Mouse (Mus musculus) v-Abl transformed pro-B cells (cell line): ENCODE results near the gene Cabp4.
"Not testable (repeated sequence)": the region's sequence is repeated elsewhere in the genome, so short reads cannot be mapped to it uniquely, and the experiment has no call there.

Experiments
- in situ Hi-C, 2 experiments: fragments of 400-800 bp; cut with MboI; formaldehyde crosslinking; loops; one replicate each; pipeline ENCODE4 v1.15.1; 2025; ENCODE audit not compliant: unreplicated experiment in 2 of 2

Cabp4 gene

DNA sequence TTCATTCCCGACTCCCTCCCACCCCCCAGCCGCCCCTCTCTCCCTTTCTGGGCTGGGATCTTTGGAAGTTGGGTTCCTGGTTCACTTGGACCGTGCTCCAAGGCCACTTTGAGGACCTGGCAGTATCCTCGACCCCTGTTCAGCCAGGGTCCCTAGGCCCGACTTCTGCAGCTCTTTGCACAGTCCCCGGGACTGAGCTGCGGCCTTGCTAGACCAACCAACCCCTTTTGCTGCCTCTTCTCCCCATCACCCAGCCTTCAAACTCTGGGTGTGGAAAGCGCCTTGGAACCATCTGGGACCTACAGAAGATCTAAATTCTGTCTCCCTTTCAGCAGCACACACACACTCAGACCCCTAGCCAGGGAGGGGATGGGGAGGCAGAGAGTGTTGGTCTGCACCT is 5.0 kb upstream of the Cabp4 start:
- in situ Hi-C loops, result no loop called here

DNA sequence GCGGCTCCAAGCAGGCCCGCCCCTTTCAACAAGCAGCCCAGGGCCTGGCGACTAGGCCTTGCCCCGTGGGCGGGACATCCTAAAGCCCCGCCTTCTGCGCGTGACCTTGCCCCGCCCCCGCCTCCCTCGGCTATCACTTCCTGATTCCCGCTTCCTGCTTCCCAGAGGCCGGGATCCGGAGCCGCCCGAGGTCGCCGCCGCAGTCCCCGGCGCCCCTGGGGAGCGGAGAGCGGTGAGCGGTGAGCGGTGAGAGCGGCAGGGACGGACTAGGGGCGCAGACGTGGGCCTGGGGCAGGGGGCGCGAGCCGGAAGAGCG is 4.6 kb upstream of the Cabp4 start, which contains the start of gene Coro1b:
Coro1b (plus strand) TSS at position 129 of the 316 bp plus-strand sequence.
- in situ Hi-C loops, result no loop called here

DNA sequence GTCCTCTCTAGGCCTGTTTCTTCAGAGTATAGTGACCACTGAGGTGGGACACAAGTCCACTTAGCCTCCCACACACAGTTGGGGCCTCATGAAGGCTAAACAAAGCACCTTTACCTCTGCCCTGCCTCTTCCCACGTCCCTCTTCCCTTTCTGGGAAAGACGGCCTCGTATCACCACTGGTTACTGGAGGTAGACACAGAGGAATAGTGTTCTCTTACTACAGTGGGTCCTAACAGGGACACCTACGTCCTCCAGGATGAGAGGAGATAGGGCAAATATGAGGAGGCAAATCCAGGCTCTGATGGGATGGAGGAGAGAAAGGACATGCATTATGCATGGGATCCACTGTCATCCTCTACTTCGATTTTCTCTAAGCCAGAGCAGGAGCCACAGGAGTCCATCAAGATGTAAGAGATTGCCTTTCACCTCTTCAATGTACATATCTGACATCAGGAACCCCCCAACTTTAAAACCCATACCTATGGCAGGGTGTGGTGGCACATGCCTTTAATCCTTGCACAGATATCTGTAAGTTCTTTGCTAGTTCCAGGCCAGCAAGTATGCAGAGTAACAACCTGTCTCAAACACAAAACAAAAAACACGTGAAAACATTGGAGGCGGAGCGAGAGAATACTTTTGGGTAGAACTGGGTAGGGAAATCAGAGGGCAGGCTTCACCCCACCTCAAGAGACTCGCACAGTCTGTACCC is 4.1 kb upstream of the Cabp4 start:
- in situ Hi-C loops, result no loop called here

DNA sequence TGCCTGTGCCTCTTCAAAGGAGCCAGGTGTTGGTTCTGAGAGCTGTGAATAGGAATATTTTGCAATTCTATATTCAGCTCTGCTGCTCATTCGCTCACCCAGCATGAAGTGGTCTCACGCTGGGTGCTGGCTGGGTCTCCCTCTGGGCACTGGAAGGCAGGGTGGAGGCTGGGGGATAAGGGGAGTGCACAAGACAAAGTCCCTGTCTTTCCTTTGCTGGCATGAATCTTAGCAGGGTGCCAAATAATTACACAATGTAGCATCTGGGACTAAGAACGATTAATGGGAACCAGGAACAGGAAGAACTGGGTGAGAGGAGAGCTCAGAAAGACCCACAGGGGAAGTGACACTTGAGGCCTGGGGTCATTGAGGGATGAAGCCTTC is 3.2 kb upstream of the Cabp4 start:
- in situ Hi-C loops, result no loop called here

DNA sequence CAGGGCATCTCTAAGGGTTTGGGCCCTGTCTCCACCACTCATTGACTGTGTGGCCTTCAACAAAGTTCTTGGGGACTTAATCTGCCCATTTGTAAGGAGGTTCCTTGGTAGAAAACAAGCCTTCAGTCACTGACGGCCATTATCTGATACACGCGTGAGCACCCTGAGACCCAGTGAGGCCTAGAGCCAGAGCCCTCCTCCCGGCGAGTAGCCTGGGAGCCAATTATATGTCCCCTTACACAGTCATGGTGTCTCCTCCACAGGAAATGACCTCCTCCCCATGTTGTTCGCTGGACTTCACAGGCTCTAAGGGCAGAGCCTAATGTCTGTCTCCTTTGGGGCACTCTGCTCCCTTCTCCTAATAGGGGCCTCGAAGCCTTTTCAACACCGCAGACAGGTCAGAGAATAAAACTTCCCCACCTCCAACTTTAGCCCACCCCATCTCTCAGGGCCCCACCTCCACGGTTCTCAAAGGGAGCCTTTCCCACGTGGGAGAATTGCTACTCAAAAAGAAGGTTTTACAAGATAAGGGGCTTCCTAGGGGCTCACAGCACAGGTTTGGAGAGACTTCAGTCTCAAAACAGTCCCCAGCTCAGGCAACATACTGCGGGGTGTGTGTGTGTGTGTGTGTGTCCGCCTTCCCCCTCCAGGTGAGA is 2.7 kb upstream of the Cabp4 start:
- in situ Hi-C loops, result no loop called here

DNA sequence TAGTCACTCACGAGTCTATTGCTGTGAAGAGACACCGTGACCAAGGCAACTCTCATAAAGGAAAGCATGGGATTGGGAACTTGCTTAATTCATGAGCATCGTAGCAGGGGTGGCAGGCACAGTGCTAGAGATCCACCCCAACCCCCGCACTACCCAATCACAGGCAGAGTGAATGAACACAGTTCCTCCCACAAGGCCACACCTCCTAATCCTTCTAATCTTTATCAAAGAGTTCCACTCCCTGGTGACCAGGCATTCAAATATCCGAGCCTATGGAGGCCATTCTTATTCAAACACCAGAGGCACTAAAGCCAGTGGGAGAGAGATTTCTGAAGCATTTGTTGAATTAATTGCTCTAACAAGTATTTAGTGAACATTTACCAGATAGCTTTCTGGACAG is 2.1 kb upstream of the Cabp4 start:
- in situ Hi-C loops, result no loop called here

DNA sequence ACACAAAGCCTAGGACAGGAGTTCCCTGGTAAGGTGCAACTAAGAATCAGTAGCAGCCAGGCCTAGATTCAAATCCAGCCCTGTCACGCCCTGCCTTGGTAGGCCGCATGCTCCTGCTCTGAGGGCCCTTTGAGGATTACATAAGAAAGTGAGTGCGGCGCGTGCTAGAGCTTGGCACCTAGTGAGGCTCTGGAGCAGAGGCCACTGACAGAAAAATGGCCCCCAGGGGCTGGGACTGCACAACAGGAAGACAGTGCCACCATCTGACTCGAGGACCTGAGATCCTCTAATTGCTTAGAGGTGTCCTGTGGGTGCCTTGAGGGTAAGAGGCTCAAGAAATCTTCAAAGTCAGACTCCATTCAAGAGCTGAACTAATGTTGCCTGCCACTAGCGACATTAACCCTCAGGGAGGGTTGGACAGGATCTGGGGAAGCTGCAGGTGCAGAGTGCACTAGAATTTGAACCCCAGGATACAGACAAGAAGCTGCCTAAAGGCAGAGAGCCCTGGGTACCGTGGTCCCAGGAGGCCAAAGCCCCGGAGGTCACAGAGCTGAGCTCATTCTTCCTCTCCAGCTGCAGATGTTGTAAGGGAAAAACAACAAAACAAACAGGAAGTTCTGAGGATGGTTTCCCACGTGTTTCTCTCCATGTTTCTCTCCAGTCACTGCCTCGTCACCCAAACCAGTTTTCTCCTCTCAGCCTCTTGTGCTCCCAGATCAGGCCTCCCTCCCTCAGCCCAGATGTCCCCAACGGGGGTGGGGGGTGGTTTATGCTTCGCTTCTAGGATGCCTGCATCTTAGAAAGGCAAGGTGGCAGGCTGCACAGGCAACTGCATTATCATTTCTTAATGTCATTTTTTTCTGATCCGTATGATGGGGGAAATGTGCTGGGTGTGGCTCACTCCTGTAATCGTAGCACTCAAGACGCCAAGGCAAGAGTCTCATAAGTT is 991 bp upstream of the Cabp4 start:
- in situ Hi-C loops, result no loop called here

DNA sequence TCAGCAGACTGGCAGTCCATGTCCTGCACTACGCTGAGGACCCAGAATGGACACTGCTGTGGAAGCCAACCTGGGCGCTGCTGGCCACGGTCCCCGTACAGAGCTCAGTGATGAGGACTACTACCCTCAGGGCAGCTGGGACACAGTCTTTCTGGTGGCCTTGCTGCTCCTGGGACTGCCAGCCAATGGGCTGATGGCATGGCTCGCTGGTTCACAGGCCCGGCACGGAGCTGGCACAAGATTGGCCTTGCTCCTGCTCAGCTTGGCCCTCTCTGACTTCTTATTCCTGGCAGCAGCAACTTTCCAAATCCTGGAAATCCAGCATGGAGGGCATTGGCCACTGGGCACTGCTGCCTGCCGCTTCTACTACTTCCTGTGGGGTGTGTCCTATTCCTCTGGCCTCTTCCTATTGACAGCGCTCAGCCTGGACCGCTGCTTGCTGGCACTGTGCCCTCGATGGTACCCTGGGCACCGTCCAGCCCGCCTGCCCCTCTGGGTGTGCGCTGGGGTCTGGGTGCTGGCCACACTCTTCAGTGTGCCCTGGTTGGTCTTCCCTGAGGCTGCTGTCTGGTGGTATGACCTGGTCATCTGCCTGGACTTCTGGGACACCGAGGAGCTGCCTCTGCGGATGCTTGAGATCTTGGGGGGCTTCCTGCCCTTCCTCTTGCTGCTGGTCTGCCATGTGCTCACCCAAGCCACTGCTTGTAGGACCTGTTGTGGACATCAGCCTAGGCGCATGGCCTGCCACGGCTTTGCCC is 1.2 kb downstream of the Cabp4 start:
- in situ Hi-C loops, result no loop called here

DNA sequence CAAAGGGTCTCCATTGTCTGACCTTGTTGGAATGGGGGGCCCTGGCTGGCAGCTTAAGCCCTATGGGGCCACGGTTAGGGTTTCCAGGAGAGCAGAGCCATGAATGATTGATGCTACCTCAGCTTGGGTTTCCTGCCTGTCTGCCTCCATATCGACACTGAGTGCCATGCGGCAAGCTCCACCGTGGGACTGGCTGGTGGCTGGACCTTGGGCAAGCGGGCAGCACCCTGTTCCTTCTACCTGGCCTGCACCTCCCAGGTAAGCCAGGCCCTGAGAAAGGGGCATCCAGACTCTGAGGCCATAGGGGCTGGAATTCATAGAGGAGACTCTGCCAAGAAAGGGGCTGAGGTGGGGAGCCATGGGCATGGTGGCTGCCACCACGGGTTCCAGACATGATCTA is 3.7 kb downstream of the Cabp4 start:
- in situ Hi-C loops, result no loop called here

DNA sequence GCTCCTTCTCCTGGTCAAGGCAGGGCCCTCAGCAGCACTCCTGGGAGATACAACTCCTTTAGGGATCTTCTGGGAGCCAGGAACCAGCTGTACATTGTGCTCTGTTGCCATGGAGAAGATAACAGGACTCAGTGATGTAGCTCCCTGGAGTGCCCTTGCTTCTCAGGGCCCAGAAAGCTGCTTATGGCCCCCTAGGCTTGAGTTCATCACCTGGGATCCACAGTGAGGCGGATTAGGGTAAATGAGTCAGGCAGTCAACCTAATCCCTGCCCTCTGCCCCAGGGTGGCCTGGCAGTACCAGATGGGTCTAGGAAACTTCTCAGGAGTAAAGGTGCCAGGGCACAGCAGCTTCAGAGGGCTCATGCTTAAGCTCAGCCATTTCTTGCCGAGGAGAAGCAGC is 4.4 kb downstream of the Cabp4 start, which contains the start of gene Gpr152:
Gpr152 (plus strand) TSS at position 342 of the 400 bp plus-strand sequence.
- in situ Hi-C loops, result no loop called here

DNA sequence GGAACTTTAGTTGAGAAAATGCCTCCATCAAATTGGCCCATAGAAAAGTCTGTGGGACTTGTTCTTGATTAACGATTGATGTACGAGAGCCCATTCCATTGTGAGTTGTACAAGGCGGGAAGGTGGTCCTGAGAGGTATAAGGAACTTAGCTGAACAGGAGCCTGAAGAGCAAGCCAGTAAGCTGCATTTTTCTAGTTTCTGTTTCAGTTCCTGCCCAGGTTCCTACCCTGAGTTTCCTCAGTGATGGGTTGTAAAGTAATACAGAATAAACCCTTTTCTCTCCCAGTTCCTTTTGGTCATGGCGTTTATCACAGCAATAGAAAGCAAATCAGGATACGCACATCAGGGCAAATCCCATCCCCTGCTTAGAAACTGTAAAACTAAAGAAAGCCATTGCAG is 5.9 kb downstream of the Cabp4 start:
- in situ Hi-C loops, result no loop called here

DNA sequence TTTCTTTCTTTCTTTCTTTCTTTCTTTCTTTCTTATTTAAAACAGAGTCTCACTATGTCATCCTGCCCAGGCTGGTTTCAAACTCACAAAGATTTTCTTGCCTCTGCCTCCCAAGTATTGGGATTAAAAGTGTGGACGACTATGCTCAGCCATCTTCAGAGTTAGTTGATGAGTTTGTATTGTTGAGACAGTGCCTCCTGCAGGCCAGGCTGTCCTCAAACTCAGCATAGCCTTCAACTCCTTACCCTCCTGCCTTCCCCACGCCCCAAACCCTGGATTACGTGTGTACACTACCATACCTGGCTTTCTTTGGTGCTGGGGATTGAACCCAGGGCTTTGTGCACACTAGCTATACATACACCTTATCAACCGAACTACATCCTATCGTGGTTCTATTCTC is 7.4 kb downstream of the Cabp4 start:
- in situ Hi-C loops, result no loop called here

DNA sequence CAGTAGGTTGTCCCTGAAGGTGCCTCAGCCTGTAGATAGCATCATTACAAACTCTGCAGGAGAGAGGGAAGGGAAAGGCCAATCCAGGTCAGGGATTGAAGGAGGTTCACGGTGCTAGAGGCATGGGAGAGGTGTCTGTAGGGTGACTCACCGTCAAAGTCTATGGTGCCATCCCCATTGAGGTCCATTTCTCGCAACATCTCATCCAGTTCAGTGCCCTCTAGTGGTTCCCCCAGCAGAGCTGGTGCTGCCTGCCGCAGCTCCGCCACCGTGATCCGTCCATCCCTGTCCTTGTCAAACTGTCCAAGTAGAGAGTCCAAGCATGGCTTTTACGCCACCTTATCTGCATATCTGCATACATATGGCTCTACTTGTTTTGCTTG is 7.9 kb downstream of the Cabp4 start:
- in situ Hi-C loops, result not testable (repeated sequence)

DNA sequence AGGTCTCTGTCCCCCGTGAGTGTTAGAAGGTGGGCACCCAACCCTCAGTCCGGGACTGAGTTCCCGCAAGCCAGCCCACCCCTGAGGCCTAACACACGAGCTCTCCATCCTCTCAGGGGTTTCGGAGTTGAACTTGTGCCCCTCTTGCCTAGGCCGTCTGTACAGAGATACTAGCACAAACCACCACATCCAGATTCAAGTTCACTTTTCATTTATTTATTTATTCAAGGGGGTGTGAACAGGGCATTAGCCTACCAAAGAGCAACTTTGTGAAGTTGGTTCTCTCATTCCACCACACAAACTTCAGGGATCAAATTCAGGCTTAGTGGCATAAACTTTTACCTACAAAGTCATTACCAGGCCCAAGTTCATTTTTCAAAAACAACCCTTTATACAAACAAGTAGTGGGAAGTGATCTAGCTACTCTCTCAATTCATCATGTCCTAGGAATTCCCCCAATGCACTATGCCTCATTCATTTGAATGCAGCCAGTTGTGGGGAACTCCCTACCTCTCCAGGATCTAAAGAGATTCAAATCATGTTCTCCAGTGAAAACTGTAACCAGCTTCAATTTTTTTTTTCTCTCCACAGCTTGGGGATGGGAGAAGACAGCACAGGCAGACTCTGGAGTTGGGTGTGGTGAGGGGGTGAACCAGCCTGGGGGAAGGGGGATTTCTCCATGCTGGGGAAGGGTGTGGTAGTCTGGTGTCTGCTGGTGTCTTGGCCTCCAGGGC is 8.4 kb downstream of the Cabp4 start:
- in situ Hi-C loops, result not testable (repeated sequence)

DNA sequence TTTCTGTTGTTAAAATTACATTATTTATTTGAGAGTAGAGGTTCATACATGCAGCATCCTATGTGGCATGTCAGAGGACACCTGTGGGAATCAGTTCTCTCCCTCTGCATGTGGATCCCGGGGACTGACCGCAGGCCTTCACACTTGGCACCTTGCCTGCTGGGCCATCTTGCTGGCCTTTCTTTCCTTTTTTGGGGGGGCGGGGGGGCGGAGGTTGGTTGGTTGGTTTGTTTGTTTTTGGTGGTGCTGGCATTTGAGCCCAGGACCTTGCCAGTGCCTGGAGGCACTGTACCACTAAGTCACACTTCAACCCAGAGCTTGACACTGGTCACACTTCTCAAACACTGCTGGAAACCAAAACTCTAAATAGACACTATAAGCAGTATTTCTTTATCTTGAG is 9.5 kb downstream of the Cabp4 start:
- in situ Hi-C loops, result no loop called here

DNA sequence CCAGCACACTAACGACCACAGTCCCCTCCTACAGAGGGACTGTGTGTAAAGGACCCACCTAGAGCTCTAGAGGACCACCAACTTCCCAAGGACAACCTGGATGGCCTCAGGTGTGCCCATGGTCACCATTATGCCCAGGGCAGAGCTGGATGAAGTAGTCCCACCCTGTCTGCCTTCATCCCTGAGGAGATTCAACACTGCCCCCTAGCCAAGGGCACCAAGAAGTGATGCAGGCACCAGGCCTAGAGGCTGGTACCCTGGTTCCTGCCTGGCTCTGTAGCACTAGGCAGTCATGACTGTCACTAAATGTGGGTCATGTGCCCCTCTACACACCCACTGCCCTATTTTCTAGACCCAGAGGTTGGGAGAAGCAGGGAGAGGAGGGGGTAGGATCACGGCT is 12.1 kb downstream of the Cabp4 start:
- in situ Hi-C loops, result no loop called here

DNA sequence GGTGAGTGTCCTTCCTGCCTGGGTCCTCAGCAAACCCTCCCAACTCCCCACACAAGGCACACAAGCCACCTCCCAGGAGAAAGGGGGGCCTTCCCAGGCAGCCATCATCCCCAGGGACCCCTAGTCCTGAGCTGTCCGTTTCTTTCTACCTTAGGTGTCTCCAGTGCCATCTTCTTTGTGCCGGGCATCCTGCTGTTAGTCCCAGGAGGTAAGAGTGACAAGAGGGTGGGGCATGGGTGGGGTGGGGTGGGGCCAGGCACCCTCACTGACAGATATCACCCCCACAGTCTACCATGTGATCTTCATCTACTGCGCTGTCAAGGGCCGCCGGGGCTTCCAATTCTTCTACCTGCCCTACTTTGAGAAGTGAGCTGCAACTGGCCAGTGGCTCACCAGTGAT is 12.8 kb downstream of the Cabp4 start:
- in situ Hi-C loops, result no loop called here

DNA sequence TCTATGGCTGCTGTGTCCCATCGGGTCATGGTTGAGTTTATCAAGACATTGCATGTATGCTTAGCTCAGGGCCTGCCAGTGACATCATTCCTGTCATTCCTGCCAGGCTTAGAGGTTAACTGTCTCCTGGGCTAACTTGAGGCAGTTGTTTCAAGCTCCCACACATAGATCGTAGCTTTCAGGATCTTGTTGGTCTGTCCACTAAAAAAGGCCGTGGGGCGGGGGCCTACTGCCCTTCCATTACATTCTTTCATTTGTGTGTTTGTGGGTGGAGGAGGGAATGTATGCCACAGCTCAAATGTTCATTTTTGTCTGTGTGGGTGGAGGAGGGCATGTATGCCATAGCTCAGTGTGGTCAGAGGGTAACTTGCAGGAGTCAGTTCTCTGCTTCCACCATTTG is 13.7 kb downstream of the Cabp4 start:
- in situ Hi-C loops, result no loop called here

DNA sequence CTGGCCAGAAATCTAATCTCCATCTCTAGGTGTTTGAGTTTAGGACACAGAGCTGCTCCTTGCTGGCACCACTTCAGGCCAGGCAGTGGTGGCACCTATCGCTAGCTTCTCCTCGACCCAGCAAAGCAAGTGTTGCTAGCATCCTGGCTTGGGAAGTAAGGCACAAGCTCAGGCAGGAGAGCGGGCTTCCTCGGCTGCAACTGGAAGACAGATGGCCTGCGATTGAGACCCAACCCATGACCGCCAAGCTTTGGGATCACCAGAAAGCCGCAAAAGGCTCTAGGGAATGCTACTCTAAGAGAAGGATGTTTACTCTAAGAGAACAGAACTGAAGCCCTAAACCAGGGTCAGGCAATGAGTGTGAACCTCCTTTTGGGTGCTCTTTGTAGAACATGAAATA is 14.4 kb downstream of the Cabp4 start:
- in situ Hi-C loops, result loop anchor here in 1 of 2 experiments (5.0 kb wide), 1 partner anchor 73 kb away; the partner anchor contains the start of gene Rad9a
